Mouse (Mus musculus) embryonic facial prominence, embryonic 11.5 days (tissue): ENCODE results near the gene Slc15a5. TPM values are rescaled to one million over a fixed set of nuclear protein-coding genes. Genes with fewer than 3 reads are reported as not detected.

Experiments
- ATAC-seq: fragments of 200-750 bp; cut with Nextera tagmentation; replicated peaks from 2 replicates; pipeline ENCODE4 v1.8.0; 2017; ENCODE audit warnings: low read depth; ENCODE audit not compliant: insufficient number of reproducible peaks, low FRiP score, low TSS enrichment
- DNase-seq: peaks from one replicate; pipeline ENCODE4 v3.0.0-alpha.2; 2015; ENCODE audit warnings: low spot score
- H3K27ac ChIP-seq: fragments of 300-500 bp; sonication (generic); replicated peaks from 2 replicates; pipeline ENCODE4 v1.5.1; 2014; ENCODE audit warnings: mild to moderate bottlenecking, low read depth, low read length, control low read depth
- H3K27me3 ChIP-seq: fragments of 300-500 bp; sonication (generic); 2 replicates; pipeline ENCODE4 v1.6.1; 2014; ENCODE audit warnings: mild to moderate bottlenecking, low read length, moderate library complexity, mixed read lengths; ENCODE audit not compliant: control insufficient read depth, insufficient read depth
- H3K36me3 ChIP-seq: fragments of 300-500 bp; sonication (generic); replicated peaks from 2 replicates; pipeline ENCODE4 v1.6.1; 2014; ENCODE audit warnings: low read depth, mild to moderate bottlenecking, low read length, moderate library complexity, mixed read lengths; ENCODE audit not compliant: control insufficient read depth, insufficient read depth
- H3K4me1 ChIP-seq: fragments of 300-500 bp; sonication (generic); 2 replicates; pipeline ENCODE4 v1.6.1; 2014; ENCODE audit warnings: low read length, mixed read lengths; ENCODE audit not compliant: control insufficient read depth, insufficient read depth
- H3K4me2 ChIP-seq: fragments of 300-500 bp; sonication (generic); 2 replicates; pipeline ENCODE4 v1.6.1; 2014; ENCODE audit warnings: low read depth, mild to moderate bottlenecking, control low read depth, low read length, moderate library complexity
- H3K4me3 ChIP-seq: fragments of 300-500 bp; sonication (generic); 2 replicates; pipeline ENCODE4 v1.5.1; 2014; ENCODE audit warnings: low read depth, low read length, control low read depth
- H3K9ac ChIP-seq: fragments of 300-500 bp; sonication (generic); replicated peaks from 2 replicates; pipeline ENCODE4 v1.6.1; 2014; ENCODE audit warnings: mild to moderate bottlenecking, control low read depth, low read length
- H3K9me3 ChIP-seq: fragments of 300-500 bp; sonication (generic); replicated peaks from 2 replicates; pipeline ENCODE4 v1.6.1; 2016; ENCODE audit warnings: mild to moderate bottlenecking, low read length, inconsistent platforms, mixed read lengths; ENCODE audit not compliant: control insufficient read depth
- WGBS: fragments of 180-500 bp; shearing (Covaris S2); extraction: QIAGEN DNeasy Blood & Tissue Kit; methylation state at CpG from one replicate; pipeline ENCODE4 v1.1.7; 2014; 5-methylcytosine and 5-hydroxymethylcytosine counted together
- polyA plus RNA-seq: library from polyadenylated mRNA; unstranded; fragments of >200 nt; fragmentation: Nextera tagmentation; extraction: Ambion mirVana; gene quantifications from 2 replicates; pipeline ENCODE4 v1.2.1, GENCODE M21; 2014

Gene Slc15a5
- 0.31 TPM in 1 of 2 replicates, not detected in the other for polyA plus RNA-seq

DNA sequence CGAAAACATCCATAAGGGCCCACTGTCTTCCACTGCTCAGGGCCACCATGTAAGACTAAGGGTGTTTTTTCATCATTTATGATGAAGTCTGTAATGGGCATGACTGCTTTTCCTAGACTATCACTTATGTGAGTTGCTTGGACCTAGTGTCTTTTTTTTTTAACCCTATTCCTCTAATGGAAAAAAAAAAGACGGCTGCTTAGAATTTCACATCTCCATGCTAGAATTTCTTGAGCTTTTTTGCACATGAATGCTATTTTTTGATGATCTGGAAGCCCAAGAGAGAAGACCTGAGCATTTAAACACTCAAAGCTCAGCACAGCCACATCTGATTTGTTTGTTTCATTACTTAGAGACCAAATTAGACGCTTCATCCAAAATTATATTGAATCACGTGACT is at the start of gene Slc15a5:
Gene Slc15a5 (minus strand): TSS at position 101 of the 400 bp plus-strand sequence.
- no peak within 1 kb of the TSS for H3K27ac ChIP-seq
- DNase-seq (no peak), ATAC-seq (no peak)
- no peak within 1 kb of the TSS for H3K4me2 ChIP-seq
- H3K4me3 ChIP-seq = no peak within 1 kb of the TSS
- no peaks in the 10 kb centered on the region for H3K36me3 ChIP-seq
- no peaks in the 10 kb centered on the region for H3K4me1 ChIP-seq
- H3K9me3 ChIP-seq = no peaks in the 10 kb centered on the region
- H3K9ac ChIP-seq = no peak within 1 kb of the TSS
- WGBS = 93% methylated on average over 4 of the region's 4 CpGs
- no peaks in the 10 kb centered on the region for H3K27me3 ChIP-seq

DNA sequence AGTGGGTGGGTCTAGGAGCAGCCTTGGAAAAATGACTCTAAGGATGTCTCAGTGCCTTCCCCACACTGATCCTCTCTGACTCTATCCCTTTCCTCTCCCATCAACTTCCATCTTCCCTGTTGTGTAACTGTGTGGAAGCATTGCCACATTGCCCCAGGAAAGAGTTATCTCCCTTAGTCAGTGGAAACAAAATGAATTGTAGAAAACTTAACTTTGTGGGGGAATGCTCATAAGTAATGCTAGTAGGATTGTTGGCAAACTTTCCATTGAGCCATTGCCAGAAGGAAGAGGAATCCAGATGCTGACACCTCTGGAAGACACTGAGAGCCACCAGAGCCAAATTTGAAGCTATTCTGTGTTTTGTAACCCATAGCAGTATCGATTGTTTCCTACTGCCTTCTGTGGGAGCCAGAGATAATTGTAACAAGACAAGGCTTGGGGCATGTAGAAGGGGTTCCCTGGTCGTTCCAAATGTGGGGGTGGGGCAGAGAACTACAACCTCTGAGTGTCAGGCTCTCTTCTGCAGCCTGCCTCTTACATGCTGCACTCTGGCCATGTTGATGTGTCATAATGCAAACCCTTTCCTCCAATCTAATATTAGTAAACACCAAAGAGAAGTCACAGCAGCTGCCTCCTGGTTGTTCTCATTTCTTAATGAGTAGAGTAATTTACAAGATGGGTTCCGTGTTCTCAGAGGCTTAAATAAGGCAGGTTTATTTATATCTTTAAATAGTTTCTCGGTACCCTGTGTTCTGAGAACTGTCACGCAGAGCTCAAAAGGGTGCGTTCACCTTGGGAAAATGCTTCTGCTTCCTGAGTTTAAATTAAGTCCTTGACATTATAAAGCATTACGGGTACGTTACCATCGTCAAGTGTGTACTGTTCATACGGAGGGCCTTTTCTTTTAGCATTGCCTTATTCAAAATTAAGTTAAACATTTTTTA is 48.9 kb upstream of the Slc15a5 start:
- Histone ChIP-seq H3K9ac (no peak overlapping the region), H3K36me3 (no peaks in the 10 kb centered on the region), H3K9me3 (no peaks in the 10 kb centered on the region), H3K27me3 (no peaks in the 10 kb centered on the region), H3K4me2 (no peak overlapping the region), H3K4me1 (no peaks in the 10 kb centered on the region), H3K4me3 (no peak overlapping the region), H3K27ac (no peak overlapping the region)
- 80% methylated on average over 10 of the region's 10 CpGs for WGBS
- DNase-seq (no peak), ATAC-seq (no peak)

DNA sequence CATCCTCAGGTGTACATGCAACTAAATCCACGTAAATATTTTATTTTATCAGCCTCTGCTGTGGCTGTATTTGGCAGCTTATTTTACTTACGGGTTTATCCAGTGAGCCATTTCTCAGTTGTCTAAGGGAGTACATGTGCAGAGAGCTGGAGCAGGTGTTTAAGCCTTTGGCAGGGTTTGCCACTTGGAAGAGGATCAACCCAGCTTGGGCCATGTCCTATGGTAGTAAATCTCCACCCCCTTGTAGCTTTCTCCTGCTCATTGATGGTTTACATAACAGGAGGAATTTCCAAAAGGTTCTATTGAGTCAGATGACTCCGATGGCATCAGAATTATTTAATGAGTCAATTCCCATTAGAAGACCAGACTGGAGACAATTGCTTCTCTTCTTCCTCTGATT is 37.8 kb upstream of the Slc15a5 start:
- WGBS = 87% methylated on average over 3 of the region's 3 CpGs
- DNase-seq = no peak
- H3K36me3 ChIP-seq = no peaks in the 10 kb centered on the region
- no peak overlapping the region for H3K4me3 ChIP-seq
- H3K27me3 ChIP-seq = no peaks in the 10 kb centered on the region
- no peak overlapping the region for H3K27ac ChIP-seq
- H3K9me3 ChIP-seq = no peaks in the 10 kb centered on the region
- H3K9ac ChIP-seq = no peak overlapping the region
- no peaks in the 10 kb centered on the region for H3K4me1 ChIP-seq
- no peak overlapping the region for H3K4me2 ChIP-seq
- no peak for ATAC-seq

DNA sequence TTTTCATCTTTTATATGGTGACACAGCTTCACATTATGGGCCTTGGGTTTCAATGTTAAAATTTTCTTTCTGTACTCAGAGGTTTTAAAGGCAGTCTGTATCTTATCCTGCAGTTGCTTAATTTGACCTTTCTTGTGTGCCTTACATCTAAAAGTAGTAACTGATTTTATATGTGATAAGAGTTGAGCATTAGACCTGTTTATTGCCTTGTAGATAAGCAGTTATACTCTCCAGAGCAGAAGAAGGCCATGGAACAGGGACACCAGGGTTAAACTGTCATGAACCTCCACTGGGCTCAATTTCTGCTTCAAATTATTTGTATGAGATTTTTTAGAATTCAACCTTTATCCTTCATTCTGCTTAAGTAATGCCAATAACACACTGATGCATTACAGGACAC is 24.8 kb upstream of the Slc15a5 start:
- Histone ChIP-seq H3K36me3 (no peaks in the 10 kb centered on the region), H3K9me3 (no peaks in the 10 kb centered on the region), H3K4me1 (no peaks in the 10 kb centered on the region), H3K27ac (no peak overlapping the region), H3K27me3 (no peaks in the 10 kb centered on the region), H3K4me3 (no peak overlapping the region), H3K4me2 (no peak overlapping the region), H3K9ac (no peak overlapping the region)
- ATAC-seq (no peak), DNase-seq (no peak)

DNA sequence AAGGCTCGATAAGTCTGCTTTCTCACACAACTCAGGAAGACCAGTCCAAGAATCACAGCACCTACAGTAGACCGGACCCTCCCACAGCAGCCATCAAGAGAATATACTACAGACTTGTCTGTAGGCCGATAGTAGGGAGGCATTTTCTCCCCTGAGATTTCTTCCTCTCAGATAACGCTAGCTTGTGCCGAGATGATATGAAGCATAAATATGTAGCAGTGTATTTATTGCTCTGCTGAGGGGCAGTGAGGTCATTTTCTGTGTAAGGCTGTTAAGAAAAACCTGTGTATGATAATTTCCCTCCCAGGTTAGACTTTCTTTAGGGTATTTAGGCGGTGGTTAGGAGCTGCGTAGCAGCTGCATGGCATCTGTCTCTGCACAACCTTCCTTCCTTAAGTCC is 23.2 kb upstream of the Slc15a5 start:
- no peak overlapping the region for H3K4me2 ChIP-seq
- 79% methylated on average over 7 of the region's 7 CpGs for WGBS
- no peak overlapping the region for H3K9ac ChIP-seq
- no peaks in the 10 kb centered on the region for H3K9me3 ChIP-seq
- no peak for ATAC-seq
- no peaks in the 10 kb centered on the region for H3K4me1 ChIP-seq
- H3K4me3 ChIP-seq = no peak overlapping the region
- H3K27ac ChIP-seq = no peak overlapping the region
- H3K36me3 ChIP-seq = no peaks in the 10 kb centered on the region
- H3K27me3 ChIP-seq = no peaks in the 10 kb centered on the region
- DNase-seq = no peak

DNA sequence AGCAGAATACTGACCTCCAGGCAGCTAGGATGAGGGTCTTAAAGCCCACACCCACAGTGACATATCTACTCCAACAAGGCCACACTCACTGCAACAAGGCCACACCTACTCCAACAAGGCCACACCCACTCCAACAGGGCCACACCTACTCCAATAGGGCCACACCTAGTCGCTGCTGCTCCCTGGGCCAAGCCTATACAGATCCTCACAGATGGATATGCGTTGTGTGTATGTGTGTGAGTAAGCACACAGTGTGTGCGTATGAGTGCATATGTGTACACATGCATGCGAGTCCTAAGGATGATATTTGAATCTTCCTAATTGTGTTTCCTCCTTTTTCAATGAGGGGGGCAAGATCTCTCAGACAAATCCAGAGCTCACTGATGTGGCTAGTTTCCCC is 22.1 kb upstream of the Slc15a5 start:
- WGBS = 85% methylated on average over 4 of the region's 4 CpGs
- ATAC-seq = 0 out of 2 replicates have a peak, but pooled peaks have one; percentile 57
- Histone ChIP-seq H3K4me1 (no peaks in the 10 kb centered on the region), H3K27ac (no peak overlapping the region), H3K36me3 (no peaks in the 10 kb centered on the region), H3K4me3 (no peak overlapping the region), H3K9ac (no peak overlapping the region), H3K9me3 (no peaks in the 10 kb centered on the region), H3K4me2 (no peak overlapping the region), H3K27me3 (no peaks in the 10 kb centered on the region)
- no peak for DNase-seq

DNA sequence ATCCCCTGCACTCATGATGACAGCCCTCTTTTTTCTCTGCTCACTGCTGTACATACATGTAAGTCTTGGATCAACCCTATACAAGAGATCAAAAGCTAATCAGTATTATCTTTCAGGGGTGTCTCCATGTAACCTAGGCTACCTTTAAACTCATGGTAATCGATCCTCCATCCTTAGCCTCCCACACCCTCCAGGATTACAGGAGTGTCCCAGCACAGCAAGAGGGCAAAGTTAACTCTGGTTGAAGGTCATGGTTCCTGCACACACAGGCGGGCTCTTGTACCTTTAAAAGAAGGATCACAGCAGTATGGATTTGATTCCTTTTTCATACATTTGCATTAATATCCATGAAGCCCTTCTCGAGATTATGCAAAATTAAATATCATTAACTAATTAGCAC is 19.9 kb upstream of the Slc15a5 start:
- DNase-seq (no peak), ATAC-seq (no peak)
- Histone ChIP-seq H3K27me3 (no peaks in the 10 kb centered on the region), H3K4me1 (no peaks in the 10 kb centered on the region), H3K9me3 (no peaks in the 10 kb centered on the region), H3K9ac (no peak overlapping the region), H3K4me2 (no peak overlapping the region), H3K27ac (no peak overlapping the region), H3K36me3 (no peaks in the 10 kb centered on the region), H3K4me3 (no peak overlapping the region)
- WGBS = 72% methylated on average over 3 of the region's 3 CpGs

DNA sequence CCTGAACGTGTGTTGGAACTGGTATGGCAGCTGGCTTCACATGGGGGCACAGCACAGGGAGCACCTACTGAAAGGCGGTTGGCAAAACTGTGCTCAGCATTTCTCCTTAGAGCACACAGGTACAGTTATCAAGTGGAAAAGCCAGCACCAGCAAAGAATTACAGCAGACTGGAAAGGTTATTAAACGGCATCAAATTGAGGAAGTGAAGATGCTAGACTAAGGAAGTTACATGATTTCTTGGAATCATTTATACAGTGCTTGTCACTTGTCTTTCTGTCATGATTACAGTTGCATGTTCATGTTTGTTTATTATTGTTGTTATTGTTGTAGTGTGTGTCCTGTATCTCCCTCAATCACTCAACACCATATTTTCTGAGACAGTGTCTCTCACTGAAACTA is 15.3 kb upstream of the Slc15a5 start:
- H3K27ac ChIP-seq = no peak overlapping the region
- H3K9me3 ChIP-seq = no peaks in the 10 kb centered on the region
- ATAC-seq = no peak
- DNase-seq = no peak
- H3K9ac ChIP-seq = no peak overlapping the region
- no peaks in the 10 kb centered on the region for H3K27me3 ChIP-seq
- no peaks in the 10 kb centered on the region for H3K4me1 ChIP-seq
- H3K4me3 ChIP-seq = no peak overlapping the region
- WGBS = 91% methylated on average over 3 of the region's 3 CpGs
- H3K4me2 ChIP-seq = no peak overlapping the region
- no peaks in the 10 kb centered on the region for H3K36me3 ChIP-seq
